Mouse (Mus musculus) kidney, postnatal 25 days (tissue): ENCODE data around the gene Gadl1.

Source experiments
- DNase-seq, 2 experiments: peaks; one replicate each; pipeline ENCODE4 v3.0.0; 2021; ENCODE audit warnings: mixed read lengths in 2 of 2

Gadl1 gene

GRCm38 (mm10) chr9:115909155-115909554 lies at the start of gene Gadl1:
Gene Gadl1, plus strand, starts transcription at chr9:115909455.
- no peak for DNase-seq

- no peak for DNase-seq
Measured at GRCm38 (mm10) chr9:115862802-115863201, 46.5 kb upstream of the Gadl1 start.

GRCm38 (mm10) chr9:115863326-115863725 lies 45.9 kb upstream of the Gadl1 start:
- DNase-seq, result no peak

- DNase-seq, result peak in 1 of 2 experiments; percentile 24
Measured at GRCm38 (mm10) chr9:115867277-115867676, 42.0 kb upstream of the Gadl1 start.

GRCm38 (mm10) chr9:115870168-115870567 lies 39.1 kb upstream of the Gadl1 start:
- DNase-seq, result no peak

GRCm38 (mm10) chr9:115870640-115871039 lies 38.6 kb upstream of the Gadl1 start:
- DNase-seq, result no peak

- no peak for DNase-seq
Measured at GRCm38 (mm10) chr9:115880500-115880899, 28.8 kb upstream of the Gadl1 start.

GRCm38 (mm10) chr9:115881137-115881536 lies 28.1 kb upstream of the Gadl1 start:
- peak in 1 of 2 experiments; percentile 33 for DNase-seq

GRCm38 (mm10) chr9:115882627-115883200 lies 26.5 kb upstream of the Gadl1 start:
- DNase-seq, result no peak

GRCm38 (mm10) chr9:115883413-115883812 lies 25.8 kb upstream of the Gadl1 start:
- no peak for DNase-seq

GRCm38 (mm10) chr9:115887571-115887970 lies 21.7 kb upstream of the Gadl1 start:
- no peak for DNase-seq

GRCm38 (mm10) chr9:115893131-115893530 lies 16.1 kb upstream of the Gadl1 start:
- DNase-seq, result no peak

- no peak for DNase-seq
Measured at GRCm38 (mm10) chr9:115893947-115894346, 15.3 kb upstream of the Gadl1 start.

- DNase-seq, result no peak
Measured at GRCm38 (mm10) chr9:115908325-115908724, 930 bp upstream of the Gadl1 start.

- no peak for DNase-seq
Measured at GRCm38 (mm10) chr9:115914006-115914405, 4.8 kb downstream of the Gadl1 start.

GRCm38 (mm10) chr9:115915586-115916270 lies 6.5 kb downstream of the Gadl1 start:
- no peak for DNase-seq

GRCm38 (mm10) chr9:115919736-115920135 lies 10.5 kb downstream of the Gadl1 start:
- no peak for DNase-seq

GRCm38 (mm10) chr9:115922662-115923061 lies 13.4 kb downstream of the Gadl1 start:
- DNase-seq, result no peak

- DNase-seq, result no peak
Measured at GRCm38 (mm10) chr9:115924094-115924493, 14.8 kb downstream of the Gadl1 start.

- DNase-seq, result no peak
Measured at GRCm38 (mm10) chr9:115931803-115932202, 22.5 kb downstream of the Gadl1 start.

GRCm38 (mm10) chr9:115932741-115933140 lies 23.5 kb downstream of the Gadl1 start:
- no peak for DNase-seq

- DNase-seq, result no peak
Measured at GRCm38 (mm10) chr9:115933243-115933964, 24.1 kb downstream of the Gadl1 start.

- no peak for DNase-seq
Measured at GRCm38 (mm10) chr9:115934288-115934687, 25.0 kb downstream of the Gadl1 start.

GRCm38 (mm10) chr9:115936350-115936749 lies 27.1 kb downstream of the Gadl1 start:
- DNase-seq, result no peak
